Comparison of ENCODE assay signal across 8 mouse cellular contexts in the genomic region with DNA sequence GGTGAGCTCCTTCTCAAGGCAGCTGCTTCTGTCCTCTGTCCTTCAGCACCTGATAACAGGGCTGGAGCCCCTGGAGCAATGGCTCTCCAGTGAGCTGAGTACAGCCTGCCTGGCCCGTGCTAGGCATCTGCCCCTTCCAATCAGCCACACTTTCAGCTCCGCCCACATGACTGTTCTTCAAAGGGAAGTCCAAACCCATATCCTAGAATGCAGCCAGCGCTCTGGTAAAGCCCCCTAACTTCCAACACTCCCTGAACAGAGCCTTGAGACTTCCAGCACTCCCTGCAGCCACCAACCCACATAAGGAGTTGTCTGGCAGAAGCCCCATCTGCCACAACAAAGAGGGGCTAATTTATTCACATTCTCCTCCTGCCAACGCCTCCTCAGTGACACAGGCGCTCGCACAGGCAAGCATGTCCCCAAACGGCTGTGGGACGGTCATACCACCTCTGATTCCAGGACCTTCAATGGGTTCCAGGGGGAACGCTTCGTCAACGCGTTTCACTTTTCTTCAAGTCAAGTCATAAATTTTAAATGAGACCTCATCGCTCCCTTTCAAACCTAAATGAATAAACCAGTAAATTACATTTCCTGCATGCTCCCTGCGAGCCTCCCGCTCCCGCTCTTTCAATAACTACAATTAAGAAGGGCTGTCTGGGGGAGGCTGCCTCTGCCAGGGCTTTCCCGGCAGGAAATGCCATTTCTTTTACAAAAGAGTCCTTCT. TPM values are rescaled to one million over a fixed set of nuclear protein-coding genes. Genes with fewer than 3 reads are reported as not detected.
A peak's percentile ranks its signal among the peaks of the same experiment; 100 is the strongest.
DNase-seq lines count a peak whose midpoint lies in the region; TF ChIP-seq lines count a peak whose summit lies in the region.

No protein-coding gene starts in this region.

- TF ChIP-seq CTCF in heart, adult 2 months (IDR thresholded peaks at IDR 0.05) = no peak

- H3K4me3 ChIP-seq in heart, adult 2 months = peak overlapping the region; percentile 35

- peak overlapping the region; percentile 47 for H3K9ac ChIP-seq in heart, adult 2 months (ENCODE audit: low read depth, low read length)

- no peak for TF ChIP-seq POLR2A in heart, adult 2 months (IDR thresholded peaks at IDR 0.05; ENCODE audit: insufficient read depth, low read depth, low read length)

- H3K4me1 ChIP-seq in heart, adult 2 months (ENCODE audit: control insufficient read depth, insufficient read depth, low read length) = peaks cover 5% of the 10 kb centered on the region

- no peaks in the 10 kb centered on the region for H3K27me3 ChIP-seq in heart, adult 2 months (ENCODE audit: control insufficient read depth, insufficient read depth, low read length)

- peak; percentile 39 for DNase-seq in adrenal gland, adult 2 months
- no peak for DNase-seq in adrenal gland, adult 18-20 months (ENCODE audit: low spot score in 2 of 2)
- DNase-seq in c-Kit-positive CD71-negative TER-119-negative erythroid progenitor cells, embryonic 14.5 days (ENCODE audit: low read depth) = peak; percentile 18
- peak in 1 of 2 experiments; percentile 47 for DNase-seq in heart, adult 2 months
- peak; percentile 47 to 59 for DNase-seq in kidney, postnatal 4 days
- peak; percentile 17 for DNase-seq in lung, postnatal 25 days (ENCODE audit: low spot score)
- peak; percentile 48 for DNase-seq in right cerebral cortex, postnatal 4 days
- no peak for DNase-seq in T-cell, adult 2 months (ENCODE audit: low spot score)

- peak overlapping the region; percentile 47 for H3K27ac ChIP-seq in heart, adult 2 months

- intact Hi-C loops in heart, adult 2 months (cut with DNase I) = no loop called here

- TF ChIP-seq EP300 in heart, adult 2 months (IDR thresholded peaks at IDR 0.05; ENCODE audit: insufficient read depth, low read depth, low read length) = no peak

- H3K36me3 ChIP-seq in heart, adult 2 months (ENCODE audit: control insufficient read depth, insufficient read depth, low read length) = no peaks in the 10 kb centered on the region

- under 1% methylated on average over 17 of the region's 17 CpGs for WGBS in heart, adult 2 months

- no peaks in the 10 kb centered on the region for H3K79me2 ChIP-seq in heart, adult 2 months (replicated peaks; ENCODE audit: control insufficient read depth, insufficient read depth, low read length)

RNA-seq across cellular contexts. Expression of a gene that starts 7.4 kb away (rescaled TPM):
- not detected for total RNA-seq in adrenal gland, adult 2 months (2021)
- polyA plus RNA-seq in adrenal gland, adult 2 months (2012; rRNA removed) = not detected in 2 replicates
- under 1 TPM in 1 of 2 experiments, not detected in 1; 0.13 TPM for total RNA-seq in adrenal gland, adult 18-20 months (2021)
- total RNA-seq in heart, adult 2 months (2021) = under 1 TPM; 0.16 to 0.20 TPM
- polyA plus RNA-seq in heart, adult 2 months (2012; rRNA removed) = 1.00 and 1.0 TPM in 2 replicates

RNA-seq across cellular contexts. Expression of a gene that starts 20.5 kb away (rescaled TPM):
- total RNA-seq in adrenal gland, adult 2 months (2021) = 10 to 100 TPM; 27.3 to 31.5 TPM
- polyA plus RNA-seq in adrenal gland, adult 2 months (2012; rRNA removed) = 30.6 and 31.8 TPM in 2 replicates
- 10 to 100 TPM; 15.3 to 31.9 TPM for total RNA-seq in adrenal gland, adult 18-20 months (2021)
- total RNA-seq in heart, adult 2 months (2021) = 10 to 100 TPM; 12.3 to 12.7 TPM
- 18.9 and 22.2 TPM in 2 replicates for polyA plus RNA-seq in heart, adult 2 months (2012; rRNA removed)

RNA-seq across cellular contexts. Expression of a gene that starts 29.1 kb away (rescaled TPM):
- total RNA-seq in adrenal gland, adult 2 months (2021) = 1 to 10 TPM in 1 of 2 experiments, not detected in 1; 1.0 TPM
- polyA plus RNA-seq in adrenal gland, adult 2 months (2012; rRNA removed) = 0.17 and 0.66 TPM in 2 replicates
- total RNA-seq in adrenal gland, adult 18-20 months (2021) = under 1 TPM; 0.19 to 0.96 TPM
- total RNA-seq in heart, adult 2 months (2021) = not detected
- 0.06 TPM in 2 replicates for polyA plus RNA-seq in heart, adult 2 months (2012; rRNA removed)

Comparison
In these comparisons a context has a peak if more than half of its experiments do, and no peak if none do; other contexts are left out.
1. DNase-seq: peak in adrenal gland, adult 2 months (single experiment), c-Kit-positive CD71-negative TER-119-negative erythroid progenitor cells, embryonic 14.5 days (single experiment), kidney, postnatal 4 days (2 of 2), lung, postnatal 25 days (single experiment) and right cerebral cortex, postnatal 4 days (single experiment); none in adrenal gland, adult 18-20 months (0 of 2) and T-cell, adult 2 months (single experiment).